Mouse (Mus musculus): ENCODE results near the gene Crtc2.

Gene Crtc2

GRCm38 (mm10) chr3:90253653-90254418 lies at the start of gene Crtc2:
Gene Crtc2, plus strand, starts transcription at chr3:90254163.
- DNase-seq (ENCODE audit: low spot score in 2 of 2) = peak; percentile 88 to 89

- DNase-seq (ENCODE audit: low spot score in 2 of 2) = no peak
Observed at GRCm38 (mm10) chr3:90204582-90204981, 49.4 kb upstream of the Crtc2 start.

GRCm38 (mm10) chr3:90208662-90209061 lies 45.3 kb upstream of the Crtc2 start:
- no peak for DNase-seq (ENCODE audit: low spot score in 2 of 2)

- DNase-seq (ENCODE audit: low spot score in 2 of 2) = no peak
Observed at GRCm38 (mm10) chr3:90209908-90210566, 43.9 kb upstream of the Crtc2 start.

GRCm38 (mm10) chr3:90211475-90212398 lies 42.2 kb upstream of the Crtc2 start:
- peak in 1 of 2 experiments; percentile 8 for DNase-seq (ENCODE audit: low spot score in 2 of 2)

GRCm38 (mm10) chr3:90212723-90213122 lies 41.2 kb upstream of the Crtc2 start:
- no peak for DNase-seq (ENCODE audit: low spot score in 2 of 2)

- peak; percentile 92 for DNase-seq (ENCODE audit: low spot score in 2 of 2)
Observed at GRCm38 (mm10) chr3:90213377-90213866, 40.5 kb upstream of the Crtc2 start, which contains the start of the genes Rps27 and Rab13. Gene Rps27, minus strand, starts transcription at chr3:90213651. Gene Rab13, plus strand, starts transcription at chr3:90213695.

- DNase-seq (ENCODE audit: low spot score in 2 of 2) = no peak
Observed at GRCm38 (mm10) chr3:90213956-90214684, 39.8 kb upstream of the Crtc2 start.

GRCm38 (mm10) chr3:90215825-90216380 lies 38.1 kb upstream of the Crtc2 start:
- peak in 1 of 2 experiments; percentile 26 for DNase-seq (ENCODE audit: low spot score in 2 of 2)

- peak; percentile 29 to 55 for DNase-seq (ENCODE audit: low spot score in 2 of 2)
Observed at GRCm38 (mm10) chr3:90220088-90220487, 33.9 kb upstream of the Crtc2 start.

GRCm38 (mm10) chr3:90220531-90220951 lies 33.4 kb upstream of the Crtc2 start:
- no peak for DNase-seq (ENCODE audit: low spot score in 2 of 2)

GRCm38 (mm10) chr3:90221123-90221522 lies 32.8 kb upstream of the Crtc2 start:
- no peak for DNase-seq (ENCODE audit: low spot score in 2 of 2)

- DNase-seq (ENCODE audit: low spot score in 2 of 2) = no peak
Observed at GRCm38 (mm10) chr3:90222455-90222854, 31.5 kb upstream of the Crtc2 start.

GRCm38 (mm10) chr3:90222941-90223340 lies 31.0 kb upstream of the Crtc2 start:
- DNase-seq (ENCODE audit: low spot score in 2 of 2) = no peak

- DNase-seq (ENCODE audit: low spot score in 2 of 2) = no peak
Observed at GRCm38 (mm10) chr3:90224331-90224730, 29.6 kb upstream of the Crtc2 start.

GRCm38 (mm10) chr3:90231075-90231474 lies 22.9 kb upstream of the Crtc2 start:
- DNase-seq (ENCODE audit: low spot score in 2 of 2) = no peak

GRCm38 (mm10) chr3:90231507-90232333 lies 22.2 kb upstream of the Crtc2 start, which contains the start of gene Jtb:
Gene Jtb, plus strand, starts transcription at chr3:90231597.
- peak; percentile 84 to 89 for DNase-seq (ENCODE audit: low spot score in 2 of 2)

- no peak for DNase-seq (ENCODE audit: low spot score in 2 of 2)
Observed at GRCm38 (mm10) chr3:90241251-90241650, 12.7 kb upstream of the Crtc2 start.

GRCm38 (mm10) chr3:90241669-90242358 lies 12.1 kb upstream of the Crtc2 start:
- no peak for DNase-seq (ENCODE audit: low spot score in 2 of 2)

Data from natural killer cell, adult 2 months (primary cell).